Mouse (Mus musculus) mouse embryonic stem cell (cell line): ENCODE data around the gene Lim2.

Experiments
- in situ Hi-C, 2 experiments: fragments of 300-500 bp; cut with MboI; formaldehyde crosslinking; loops; 1 replicate in 1 of 2; 3 replicates in 1 of 2; pipeline ENCODE4 v1.14.3; 2019 to 2020; ENCODE audit warnings: low sequenced_read_pairs in 2 of 2, low pct_unique_long_range_greater_than_20kb in 1 of 2, mixed read lengths in 1 of 2; ENCODE audit not compliant: unreplicated experiment in 1 of 2

Lim2 gene

GRCm38 (mm10) chr7:43441071-43441470, 13.6 kb downstream of the Lim2 start:
- in situ Hi-C loops, result no loop called here

GRCm38 (mm10) chr7:43442684-43443083, 15.2 kb downstream of the Lim2 start:
- in situ Hi-C loops, result no loop called here

- in situ Hi-C loops, result no loop called here
Measured at GRCm38 (mm10) chr7:43443126-43443916, 15.9 kb downstream of the Lim2 start.

- in situ Hi-C loops, result no loop called here
Measured at GRCm38 (mm10) chr7:43443917-43444293, 16.4 kb downstream of the Lim2 start, which contains the start of the genes Etfb and Gm45233. TSS of gene Etfb (plus strand) at chr7:43444083. TSS of gene Gm45233 (plus strand) at chr7:43444128.

GRCm38 (mm10) chr7:43447801-43448200, 20.3 kb downstream of the Lim2 start:
- in situ Hi-C loops, result no loop called here

- in situ Hi-C loops, result no loop called here
Measured at GRCm38 (mm10) chr7:43448246-43448645, 20.8 kb downstream of the Lim2 start.

GRCm38 (mm10) chr7:43449811-43450210, 22.3 kb downstream of the Lim2 start:
- in situ Hi-C loops, result no loop called here

GRCm38 (mm10) chr7:43451726-43452125, 24.3 kb downstream of the Lim2 start:
- in situ Hi-C loops, result no loop called here

GRCm38 (mm10) chr7:43452609-43453008, 25.1 kb downstream of the Lim2 start:
- in situ Hi-C loops, result no loop called here

- in situ Hi-C loops, result no loop called here
Measured at GRCm38 (mm10) chr7:43453599-43454355, 26.3 kb downstream of the Lim2 start.

GRCm38 (mm10) chr7:43454371-43454770, 26.9 kb downstream of the Lim2 start:
- in situ Hi-C loops, result no loop called here

- in situ Hi-C loops, result no loop called here
Measured at GRCm38 (mm10) chr7:43462851-43463250, 35.4 kb downstream of the Lim2 start, which contains the start of gene Vsig10l. TSS of gene Vsig10l (plus strand) at chr7:43463151.

- in situ Hi-C loops, result no loop called here
Measured at GRCm38 (mm10) chr7:43463976-43464375, 36.5 kb downstream of the Lim2 start.

GRCm38 (mm10) chr7:43464864-43465343, 37.4 kb downstream of the Lim2 start:
- in situ Hi-C loops, result no loop called here

GRCm38 (mm10) chr7:43465344-43466098, 38.1 kb downstream of the Lim2 start:
- in situ Hi-C loops, result no loop called here

- in situ Hi-C loops, result no loop called here
Measured at GRCm38 (mm10) chr7:43466099-43466694, 38.7 kb downstream of the Lim2 start.

GRCm38 (mm10) chr7:43470373-43470772, 42.9 kb downstream of the Lim2 start:
- in situ Hi-C loops, result no loop called here

- in situ Hi-C loops, result no loop called here
Measured at GRCm38 (mm10) chr7:43475706-43476105, 48.2 kb downstream of the Lim2 start.
